Mouse (Mus musculus) urinary bladder, postnatal 36 days (tissue): Measurements from ENCODE around the gene Cd8b1.
"Not testable (repeated sequence)": the region's sequence is repeated elsewhere in the genome, so short reads cannot be mapped to it uniquely, and the experiment has no call there.

ENCODE experiments used
- DNase-seq, 2 experiments: peaks; one replicate each; pipeline ENCODE4 v3.0.0; 2022; ENCODE audit warnings: low spot score in 2 of 2, mixed read lengths in 1 of 2

Cd8b1 gene

GRCm38 (mm10) chr6:71322491-71322921, at the start of gene Cd8b1:
TSS of gene Cd8b1 (plus strand) at chr6:71322788.
- DNase-seq, result no peak

- no peak for DNase-seq
Measured at GRCm38 (mm10) chr6:71273715-71274114, 48.9 kb upstream of the Cd8b1 start.

GRCm38 (mm10) chr6:71274621-71275020, 48.0 kb upstream of the Cd8b1 start:
- DNase-seq, result no peak

DNA sequence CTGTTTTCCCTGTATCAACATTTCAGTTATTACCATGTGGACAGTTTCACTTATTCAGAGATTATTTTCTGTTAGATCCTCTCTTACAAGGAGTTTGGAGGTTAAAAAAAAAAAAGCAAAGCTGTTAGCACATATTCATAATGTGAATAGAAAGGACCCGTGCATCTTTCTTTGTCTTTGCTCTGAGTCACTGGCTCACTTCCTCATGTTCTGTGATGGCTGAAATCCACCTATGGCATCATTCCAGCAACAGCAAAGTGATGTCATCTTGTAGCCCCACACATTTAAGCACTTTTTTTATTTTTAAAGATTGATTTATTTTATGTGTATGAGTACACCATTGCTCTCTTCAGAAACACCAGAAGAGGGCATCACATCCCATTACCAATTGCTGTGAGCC, 43.2 kb upstream of the Cd8b1 start:
- DNase-seq, result no peak

DNA sequence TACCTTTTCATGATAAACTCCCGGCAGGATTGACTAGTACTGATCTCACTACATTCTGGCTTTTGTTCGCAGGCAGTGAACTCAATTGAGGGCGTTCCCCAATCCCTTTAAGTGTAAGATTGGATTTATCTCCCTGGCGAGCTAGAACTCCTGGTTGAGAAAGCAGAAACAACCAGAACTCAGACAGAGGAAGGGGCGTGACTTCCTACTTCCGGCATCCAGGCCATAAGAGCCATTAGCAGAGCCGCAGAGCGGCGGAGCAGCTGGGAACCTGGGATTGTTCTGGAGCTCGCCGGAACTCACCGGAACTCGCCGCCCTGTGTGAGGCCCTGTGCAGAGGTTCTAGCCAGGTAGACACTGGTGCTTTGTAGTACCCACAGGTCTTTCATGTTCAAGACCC, 29.1 kb upstream of the Cd8b1 start:
- DNase-seq, result no peak

- DNase-seq, result no peak
Measured at GRCm38 (mm10) chr6:71295303-71295702, 27.3 kb upstream of the Cd8b1 start.

- no peak for DNase-seq
Measured at GRCm38 (mm10) chr6:71298051-71298450, 24.5 kb upstream of the Cd8b1 start.

GRCm38 (mm10) chr6:71298751-71299150, 23.8 kb upstream of the Cd8b1 start:
- no peak for DNase-seq

DNA sequence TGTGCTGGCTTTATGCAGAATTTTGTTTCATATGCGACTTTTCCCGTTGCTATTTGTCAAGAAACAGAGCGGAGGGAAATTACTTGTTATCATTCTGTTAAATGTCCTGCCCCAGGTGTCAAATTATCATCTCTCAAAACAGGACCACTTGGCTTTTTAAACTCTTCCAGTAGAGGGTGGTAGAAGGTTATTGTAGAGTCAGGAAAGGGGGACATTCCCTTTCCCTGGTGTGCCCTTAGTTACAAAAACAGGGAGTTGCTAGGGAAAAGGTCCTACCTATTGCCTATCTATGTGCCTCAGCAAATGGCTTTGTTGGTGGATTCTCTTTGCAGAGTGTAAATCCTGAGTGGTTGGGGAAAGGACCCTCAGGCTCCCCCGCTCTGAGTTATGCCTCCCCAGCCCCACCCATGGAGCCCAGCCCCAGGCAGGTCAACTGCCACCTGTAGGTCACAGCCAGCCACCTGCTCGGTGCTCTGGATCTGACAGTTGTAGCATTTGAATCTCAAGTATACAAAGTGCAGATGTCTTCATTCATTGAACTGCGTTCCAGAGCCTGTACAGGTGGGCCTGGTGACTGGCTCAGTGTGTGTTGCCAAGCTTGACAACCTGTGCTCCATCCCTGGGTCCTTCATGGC, 20.4 kb upstream of the Cd8b1 start:
- DNase-seq, result no peak

DNA sequence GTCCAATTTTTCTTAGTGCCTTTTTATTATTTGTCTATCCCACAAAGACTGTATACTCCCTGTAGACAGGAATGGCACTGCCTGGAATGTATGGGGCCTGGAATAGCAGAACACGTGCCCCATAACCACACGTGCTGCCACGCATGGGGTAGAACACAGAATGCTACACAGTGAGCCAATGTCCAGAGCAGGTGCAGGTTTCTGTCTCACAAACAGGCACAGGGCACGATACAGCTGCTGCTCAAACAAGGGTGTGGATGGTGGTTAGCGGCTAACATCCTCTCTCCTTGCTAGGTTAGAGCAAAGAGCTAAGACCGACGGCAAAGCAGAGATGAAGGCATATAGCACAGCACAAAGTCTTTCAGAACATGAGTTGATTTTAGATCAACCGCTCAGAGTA, 15.1 kb upstream of the Cd8b1 start:
- no peak for DNase-seq

DNA sequence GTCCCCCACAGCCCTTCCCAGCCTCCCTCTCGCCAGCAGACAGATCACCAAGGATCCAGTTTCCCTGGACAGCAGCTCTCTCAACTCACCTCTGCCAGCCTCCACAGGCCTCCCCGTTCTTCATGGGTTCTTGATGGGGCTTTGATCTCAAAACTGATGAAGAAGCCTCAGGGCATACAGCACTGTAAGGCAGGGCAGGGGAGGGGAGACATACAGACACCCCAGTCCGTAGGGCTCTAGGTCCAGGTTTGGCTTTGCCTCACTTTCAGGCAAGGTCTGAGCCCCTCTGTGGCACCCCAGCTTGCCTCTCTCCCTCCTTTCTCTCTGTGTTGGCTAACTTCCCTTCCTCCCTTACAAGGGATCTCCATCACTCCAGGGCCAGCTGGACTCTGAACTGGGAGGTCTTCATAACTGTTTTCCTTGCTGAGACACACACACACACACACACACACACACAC, 733 bp upstream of the Cd8b1 start, which contains the start of gene Smyd1:
Smyd1 (minus strand) TSS at position 408 of the 458 bp plus-strand sequence.
- DNase-seq, result no peak

GRCm38 (mm10) chr6:71324816-71325215, 2.2 kb downstream of the Cd8b1 start:
- DNase-seq, result no peak

DNA sequence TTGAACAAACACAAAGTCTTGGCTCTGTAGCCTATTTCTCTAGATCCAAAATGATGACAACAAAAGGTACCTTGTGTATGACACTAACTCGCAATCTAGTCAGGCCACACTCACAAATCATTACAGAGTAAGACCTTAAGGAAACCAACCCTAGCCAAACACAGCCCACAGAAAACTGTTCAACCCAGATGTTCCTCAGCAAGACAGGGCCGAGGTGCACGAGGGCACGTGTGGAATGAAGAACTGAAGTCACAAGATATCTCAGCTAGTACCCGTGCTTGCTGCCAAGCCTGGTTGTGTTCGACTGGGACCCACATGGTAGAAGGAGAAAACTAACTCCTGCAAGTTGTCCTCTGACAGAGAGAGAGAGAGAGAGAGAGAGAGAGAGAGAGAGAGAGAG, 7.3 kb downstream of the Cd8b1 start:
- DNase-seq, result no peak

- no peak for DNase-seq
Measured at GRCm38 (mm10) chr6:71330486-71330885, 7.9 kb downstream of the Cd8b1 start.

GRCm38 (mm10) chr6:71331491-71331890, 8.9 kb downstream of the Cd8b1 start:
- DNase-seq, result not testable (repeated sequence)

GRCm38 (mm10) chr6:71332236-71332965, 9.8 kb downstream of the Cd8b1 start:
- no peak for DNase-seq

GRCm38 (mm10) chr6:71333031-71333430, 10.4 kb downstream of the Cd8b1 start:
- DNase-seq, result no peak

GRCm38 (mm10) chr6:71333578-71334273, 11.1 kb downstream of the Cd8b1 start:
- DNase-seq, result no peak

DNA sequence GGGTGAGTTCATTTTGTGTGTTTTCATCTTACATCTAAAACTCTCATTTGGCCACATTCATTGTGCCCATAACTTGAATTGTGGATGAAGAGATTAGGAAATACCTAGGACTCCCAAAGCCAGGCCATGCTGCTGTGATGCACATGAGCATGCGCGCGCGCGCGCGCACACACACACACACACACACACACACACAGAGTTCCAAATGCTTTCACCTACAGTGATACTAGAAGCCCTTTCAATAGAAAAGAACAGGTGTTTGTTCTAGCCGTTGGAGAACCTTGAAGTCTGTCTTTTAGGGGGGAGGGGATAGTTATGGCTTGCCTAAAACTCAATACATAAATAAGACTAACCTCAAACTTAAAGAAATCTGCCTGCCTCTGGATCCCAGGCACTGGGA, 15.1 kb downstream of the Cd8b1 start:
- DNase-seq, result no peak

GRCm38 (mm10) chr6:71338941-71339340, 16.4 kb downstream of the Cd8b1 start:
- no peak for DNase-seq

GRCm38 (mm10) chr6:71339351-71339750, 16.8 kb downstream of the Cd8b1 start:
- DNase-seq, result no peak

DNA sequence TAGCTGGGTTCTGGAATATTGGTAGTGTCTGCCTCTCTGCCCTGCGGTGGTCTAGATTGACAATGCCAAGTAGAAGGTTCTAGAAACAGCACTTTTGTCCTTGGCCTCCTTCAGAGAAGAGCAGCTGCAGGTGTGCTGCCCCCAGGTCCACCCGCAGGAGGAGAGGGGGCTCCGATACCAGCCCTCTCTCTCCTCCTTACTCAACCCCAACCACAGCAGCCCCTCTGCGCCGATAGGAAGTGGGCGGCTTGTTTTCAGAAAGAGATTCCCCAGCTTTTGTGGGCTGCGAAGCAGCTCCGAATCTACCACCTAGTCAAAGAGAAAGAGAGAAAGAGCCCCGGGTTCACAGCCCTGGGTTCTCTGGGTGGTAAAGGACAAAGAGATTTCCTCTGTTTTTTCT, 18.6 kb downstream of the Cd8b1 start:
- DNase-seq, result no peak

- DNase-seq, result no peak
Measured at GRCm38 (mm10) chr6:71348006-71348405, 25.4 kb downstream of the Cd8b1 start.
